Mouse (Mus musculus) forebrain, embryonic 14.5 days (tissue): ENCODE measurements at regions not wholly inside any gene's neighbourhood (a gene's known extent, or its start where the extent isn't known, plus 50 kb on each side); places are given as distances from the start of the nearest gene placed in this dataset.

Source experiments
- ATAC-seq: fragments of 200-750 bp; cut with Nextera tagmentation; 2 replicates; pipeline ENCODE4 v1.8.0; 2017; ENCODE audit warnings: mild to moderate bottlenecking, moderate library complexity
- DNase-seq: peaks from one replicate; pipeline ENCODE4 v3.0.0-alpha.2; 2015; ENCODE audit warnings: low spot score
- H3K27ac ChIP-seq: fragments of 300-500 bp; sonication (generic); 2 replicates; pipeline ENCODE4 v1.5.1; 2014; ENCODE audit warnings: low read depth, mild to moderate bottlenecking, control low read depth, low read length, moderate library complexity
- H3K27me3 ChIP-seq: fragments of 300-500 bp; sonication (generic); replicated peaks from 2 replicates; pipeline ENCODE4 v1.6.1; 2014; ENCODE audit warnings: low read length, control low read depth, mixed read lengths; ENCODE audit not compliant: control insufficient read depth, insufficient read depth
- H3K36me3 ChIP-seq: fragments of 300-500 bp; sonication (generic); 2 replicates; pipeline ENCODE4 v1.6.1; 2014; ENCODE audit warnings: low read length, control low read depth; ENCODE audit not compliant: control insufficient read depth, insufficient read depth
- H3K4me1 ChIP-seq: fragments of 300-500 bp; sonication (generic); 2 replicates; pipeline ENCODE4 v1.6.1; 2014; ENCODE audit warnings: antibody characterized with exemption, low read length, control low read depth; ENCODE audit not compliant: control insufficient read depth, insufficient read depth
- H3K4me2 ChIP-seq: fragments of 300-500 bp; sonication (generic); 2 replicates; pipeline ENCODE4 v1.6.1; 2014; ENCODE audit warnings: mild to moderate bottlenecking, control low read depth, low read length
- H3K4me3 ChIP-seq: fragments of 300-500 bp; sonication (generic); 2 replicates; pipeline ENCODE4 v1.5.1; 2014; ENCODE audit warnings: low read depth, low read length, control low read depth
- H3K9ac ChIP-seq: fragments of 300-500 bp; sonication (generic); 2 replicates; pipeline ENCODE4 v1.6.1; 2014; ENCODE audit warnings: mild to moderate bottlenecking, low read length, control low read depth, moderate library complexity
- H3K9me3 ChIP-seq: fragments of 300-500 bp; sonication (generic); replicated peaks from 2 replicates; pipeline ENCODE4 v1.6.1; 2016; ENCODE audit warnings: low read length, control low read depth, mixed read lengths; ENCODE audit not compliant: control insufficient read depth
- WGBS: fragments of 180-500 bp; shearing (Covaris S2); extraction: QIAGEN DNeasy Blood & Tissue Kit; methylation state at CpG from one replicate; pipeline ENCODE4 v1.1.7; 2014; 5-methylcytosine and 5-hydroxymethylcytosine counted together

GRCm38 (mm10) chr2:30688402-30688801, 93.6 kb downstream of the Cstad start:
- Histone ChIP-seq H3K4me2 (no peak overlapping the region), H3K36me3 (no peaks in the 10 kb centered on the region), H3K4me1 (peaks cover 35% of the 10 kb centered on the region), H3K27me3 (no peaks in the 10 kb centered on the region), H3K4me3 (no peak overlapping the region), H3K9ac (no peak overlapping the region), H3K27ac (peak overlapping the region; percentile 90; the same call in 1 of the 2 replicates), H3K9me3 (no peaks in the 10 kb centered on the region)
- no peak for ATAC-seq
- DNase-seq, result no peak
- 83% methylated on average over 4 of the region's 4 CpGs for WGBS

GRCm38 (mm10) chr2:30687121-30687551, 92.3 kb downstream of the Cstad start:
- 3% methylated on average over 23 of the region's 23 CpGs for WGBS
- peak; percentile 70 for ATAC-seq
- Histone ChIP-seq H3K4me3 (no peak overlapping the region), H3K4me2 (peak overlapping the region; percentile 15; the same call in 1 of the 2 replicates), H3K27ac (peak overlapping the region; percentile 90), H3K9ac (peak overlapping the region; percentile 9; the same call in 1 of the 2 replicates), H3K36me3 (no peaks in the 10 kb centered on the region), H3K9me3 (no peaks in the 10 kb centered on the region), H3K4me1 (peaks cover 37% of the 10 kb centered on the region), H3K27me3 (no peaks in the 10 kb centered on the region)
- DNase-seq, result peak; percentile 94

GRCm38 (mm10) chr2:30686359-30686758, 91.5 kb downstream of the Cstad start:
- no peaks in the 10 kb centered on the region for H3K27me3 ChIP-seq
- no peak for ATAC-seq
- WGBS, result 62% methylated on average over 6 of the region's 6 CpGs

GRCm38 (mm10) chr2:30685137-30685860, 90.5 kb downstream of the Cstad start:
- peak overlapping the region; percentile 41; the same call in 1 of the 2 replicates for H3K27ac ChIP-seq
- no peak overlapping the region for H3K4me2 ChIP-seq
- ATAC-seq (no peak), DNase-seq (no peak)
- H3K9me3 ChIP-seq, result peaks cover under 1% of the 10 kb centered on the region; the same call in 1 of the 2 replicates
- no peaks in the 10 kb centered on the region for H3K36me3 ChIP-seq
- no peak overlapping the region for H3K9ac ChIP-seq
- H3K27me3 ChIP-seq, result no peaks in the 10 kb centered on the region
- peaks cover 34% of the 10 kb centered on the region for H3K4me1 ChIP-seq
- no peak overlapping the region for H3K4me3 ChIP-seq
- WGBS, result 75% methylated on average over 10 of the region's 10 CpGs

More at GRCm38 (mm10) chr2:30686359-30686758, 91.5 kb downstream of the Cstad start:
- Histone ChIP-seq H3K4me2 (no peak overlapping the region), H3K4me1 (peaks cover 34% of the 10 kb centered on the region), H3K4me3 (no peak overlapping the region), H3K36me3 (no peaks in the 10 kb centered on the region), H3K9ac (peak overlapping the region; percentile 32; the same call in 1 of the 2 replicates), H3K27ac (peak overlapping the region; percentile 90), H3K9me3 (no peaks in the 10 kb centered on the region)
- DNase-seq, result no peak

- no peaks in the 10 kb centered on the region for H3K36me3 ChIP-seq
- ATAC-seq (no peak), DNase-seq (no peak)
- H3K4me1 ChIP-seq, result peaks cover 34% of the 10 kb centered on the region
- peaks cover 9% of the 10 kb centered on the region for H3K9me3 ChIP-seq
- H3K9ac ChIP-seq, result no peak overlapping the region
- H3K27me3 ChIP-seq, result no peaks in the 10 kb centered on the region
- H3K27ac ChIP-seq, result no peak overlapping the region
- H3K4me3 ChIP-seq, result no peak overlapping the region
- no peak overlapping the region for H3K4me2 ChIP-seq
- WGBS, result 89% methylated on average over 6 of the region's 6 CpGs
These were observed 89.6 kb downstream of the Cstad start for GRCm38 (mm10) chr2:30684461-30684860.

GRCm38 (mm10) chr2:30682146-30682825, 87.4 kb downstream of the Cstad start:
- no peak overlapping the region for H3K4me3 ChIP-seq
- no peak overlapping the region for H3K4me2 ChIP-seq
- no peaks in the 10 kb centered on the region for H3K27me3 ChIP-seq
- H3K36me3 ChIP-seq, result no peaks in the 10 kb centered on the region
- H3K9me3 ChIP-seq, result peaks cover 10% of the 10 kb centered on the region
- H3K4me1 ChIP-seq, result peaks cover 37% of the 10 kb centered on the region
- DNase-seq (peak; percentile 72), ATAC-seq (peak; percentile 44; the same call in 1 of the 2 replicates)
- no peak overlapping the region for H3K9ac ChIP-seq
- H3K27ac ChIP-seq, result peak overlapping the region; percentile 44
- WGBS, result 42% methylated on average over 5 of the region's 5 CpGs

- H3K4me2 ChIP-seq, result no peak overlapping the region
- no peaks in the 10 kb centered on the region for H3K27me3 ChIP-seq
- no peak for ATAC-seq
- 48% methylated on average over 2 of the region's 2 CpGs for WGBS
- H3K9ac ChIP-seq, result no peak overlapping the region
- H3K4me3 ChIP-seq, result no peak overlapping the region
- peaks cover 36% of the 10 kb centered on the region for H3K4me1 ChIP-seq
- peaks cover 10% of the 10 kb centered on the region for H3K9me3 ChIP-seq
- no peaks in the 10 kb centered on the region for H3K36me3 ChIP-seq
- DNase-seq, result no peak
- H3K27ac ChIP-seq, result 0 out of 2 replicates have a peak overlapping the region, but pooled peaks have one; percentile 44
These were observed 86.8 kb downstream of the Cstad start for GRCm38 (mm10) chr2:30681642-30682041.

GRCm38 (mm10) chr2:30679041-30679440, 84.2 kb downstream of the Cstad start:
- Histone ChIP-seq H3K4me2 (no peak overlapping the region), H3K4me1 (peaks cover 32% of the 10 kb centered on the region), H3K27me3 (no peaks in the 10 kb centered on the region), H3K27ac (no peak overlapping the region), H3K9ac (no peak overlapping the region), H3K9me3 (peaks cover 10% of the 10 kb centered on the region), H3K4me3 (no peak overlapping the region), H3K36me3 (no peaks in the 10 kb centered on the region)
- DNase-seq (no peak), ATAC-seq (no peak)

GRCm38 (mm10) chr2:30677498-30677897, 82.7 kb downstream of the Cstad start:
- Histone ChIP-seq H3K27me3 (no peaks in the 10 kb centered on the region), H3K9ac (peak overlapping the region; percentile 65), H3K4me3 (peak overlapping the region; percentile 27), H3K4me2 (peak overlapping the region; percentile 54), H3K27ac (peak overlapping the region; percentile 95), H3K4me1 (peaks cover 28% of the 10 kb centered on the region), H3K36me3 (no peaks in the 10 kb centered on the region), H3K9me3 (peaks cover 10% of the 10 kb centered on the region)
- no peak for DNase-seq
- 8% methylated on average over 5 of the region's 5 CpGs for WGBS
- peak; percentile 18; the same call in 1 of the 2 replicates for ATAC-seq
